In the genomic region with DNA sequence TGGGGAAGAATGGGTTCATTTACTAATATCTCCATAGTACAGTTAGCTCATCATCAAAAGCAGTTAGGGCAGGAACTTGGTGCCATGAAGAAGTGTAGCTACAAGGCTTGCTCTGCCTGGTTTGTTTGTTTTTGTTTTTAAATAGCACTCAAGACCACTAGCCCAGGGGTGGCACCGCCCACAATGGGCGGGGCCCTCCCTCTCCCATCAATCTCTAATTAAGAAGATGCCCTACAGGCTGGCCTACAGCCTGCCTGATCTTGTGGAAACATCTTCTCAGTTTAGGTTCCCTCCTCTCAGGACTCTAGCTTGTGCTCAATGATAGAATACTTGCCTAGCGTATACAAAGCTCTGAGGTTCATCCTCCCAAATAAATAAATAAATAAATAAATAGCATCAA, we compare ENCODE assay signal across 7 mouse cellular contexts. TPM values are rescaled to one million over a fixed set of nuclear protein-coding genes. Genes with fewer than 3 reads are reported as not detected.
A peak's percentile ranks its signal among the peaks of the same experiment; 100 is the strongest.
DNase-seq lines count a peak whose midpoint lies in the region; ATAC-seq lines count a peak whose summit lies in the region.

No protein-coding gene starts in this region.

- H3K9ac ChIP-seq in midbrain, embryonic 16.5 days (ENCODE audit: low read depth, low read length), result no peak overlapping the region

- 0% methylated on average over 3 of the region's 3 CpGs for WGBS in midbrain, embryonic 16.5 days

- no peaks in the 10 kb centered on the region for H3K9me3 ChIP-seq in midbrain, embryonic 16.5 days (replicated peaks; ENCODE audit: control insufficient read depth, low read length, poor library complexity, severe bottlenecking)

- H3K4me1 ChIP-seq in midbrain, embryonic 16.5 days (ENCODE audit: control insufficient read depth, insufficient read depth, low read length), result peaks cover 6% of the 10 kb centered on the region

- peak; percentile 70 for DNase-seq in 3T3-L1 (ENCODE audit: low read depth, low spot score)
- peak; percentile 47 to 50 for DNase-seq in B cell, adult 2 months
- DNase-seq in embryo, embryonic 9.5 days (ENCODE audit: extremely low spot score), result peak; percentile 60
- DNase-seq in right cerebral cortex, postnatal 4 days, result no peak
- DNase-seq in urinary bladder, postnatal 36 days (ENCODE audit: low spot score in 2 of 2), result no peak

- peak; percentile 20 for ATAC-seq in inflammation-experienced regulatory T-cells, adult 6 months
- ATAC-seq in midbrain, embryonic 16.5 days, result peak; percentile 32

- H3K36me3 ChIP-seq in midbrain, embryonic 16.5 days (ENCODE audit: control insufficient read depth, insufficient read depth, low read length), result no peaks in the 10 kb centered on the region

- H3K27ac ChIP-seq in midbrain, embryonic 16.5 days (ENCODE audit: low read length), result no peak overlapping the region

- no peaks in the 10 kb centered on the region for H3K27me3 ChIP-seq in midbrain, embryonic 16.5 days (ENCODE audit: control insufficient read depth, insufficient read depth, low read depth, low read length)

- H3K4me2 ChIP-seq in midbrain, embryonic 16.5 days (ENCODE audit: low read length), result peak overlapping the region; percentile 77

- peak overlapping the region; percentile 72 for H3K4me3 ChIP-seq in midbrain, embryonic 16.5 days (ENCODE audit: low read depth, low read length)

RNA-seq across cellular contexts. Expression of a gene that starts 0.7 kb away (rescaled TPM):
- polyA plus RNA-seq in inflammation-experienced regulatory T-cells, adult 6 months (2017; shearing (Covaris generic)), result 10 to 100 TPM in 1 of 3 experiments, 1 to 10 TPM in 2; 3.0 to 32.7 (median 3.6) TPM
- 6.6 and 8.4 TPM in 2 replicates for polyA plus RNA-seq in midbrain, embryonic 16.5 days (2015; fragmentation: Nextera tagmentation; extraction: Ambion mirVana)

RNA-seq across cellular contexts. Expression of a gene that starts 7.7 kb away (rescaled TPM):
- polyA plus RNA-seq in inflammation-experienced regulatory T-cells, adult 6 months (2017; shearing (Covaris generic)), result 10 to 100 TPM; 25.9 to 43.3 (median 32.2) TPM
- 41.6 and 44.2 TPM in 2 replicates for polyA plus RNA-seq in midbrain, embryonic 16.5 days (2015; fragmentation: Nextera tagmentation; extraction: Ambion mirVana)

RNA-seq across cellular contexts. Expression of a gene that starts 18.6 kb away (rescaled TPM):
- polyA plus RNA-seq in inflammation-experienced regulatory T-cells, adult 6 months (2017; shearing (Covaris generic)), result 1 to 10 TPM; 4.6 to 7.4 (median 5.6) TPM
- 6.1 and 9.1 TPM in 2 replicates for polyA plus RNA-seq in midbrain, embryonic 16.5 days (2015; fragmentation: Nextera tagmentation; extraction: Ambion mirVana)

RNA-seq across cellular contexts. Expression of a gene that starts 42.2 kb away (rescaled TPM):
- polyA plus RNA-seq in inflammation-experienced regulatory T-cells, adult 6 months (2017; shearing (Covaris generic)), result under 1 TPM in 2 of 3 experiments, not detected in 1; 0.11 to 0.71 TPM
- polyA plus RNA-seq in midbrain, embryonic 16.5 days (2015; fragmentation: Nextera tagmentation; extraction: Ambion mirVana), result 7.1 and 7.3 TPM in 2 replicates

Comparison
In these comparisons a context has a peak if more than half of its experiments do, and no peak if none do; other contexts are left out.
1. DNase-seq: peak in 3T3-L1 (single experiment), B cell, adult 2 months (2 of 2) and embryo, embryonic 9.5 days (single experiment); none in right cerebral cortex, postnatal 4 days (single experiment) and urinary bladder, postnatal 36 days (0 of 2).